Mouse (Mus musculus) embryonic facial prominence, embryonic 11.5 days (tissue): ENCODE measurements around the gene Cdk17. TPM values are rescaled to one million over a fixed set of nuclear protein-coding genes. Genes with fewer than 3 reads are reported as not detected.

Source experiments
- ATAC-seq: fragments of 200-750 bp; cut with Nextera tagmentation; replicated peaks from 2 replicates; pipeline ENCODE4 v1.8.0; 2017; ENCODE audit warnings: low read depth; ENCODE audit not compliant: insufficient number of reproducible peaks, low FRiP score, low TSS enrichment
- DNase-seq: peaks from one replicate; pipeline ENCODE4 v3.0.0-alpha.2; 2015; ENCODE audit warnings: low spot score
- H3K27ac ChIP-seq: fragments of 300-500 bp; sonication (generic); replicated peaks from 2 replicates; pipeline ENCODE4 v1.5.1; 2014; ENCODE audit warnings: mild to moderate bottlenecking, low read depth, low read length, control low read depth
- H3K27me3 ChIP-seq: fragments of 300-500 bp; sonication (generic); 2 replicates; pipeline ENCODE4 v1.6.1; 2014; ENCODE audit warnings: mild to moderate bottlenecking, low read length, moderate library complexity, mixed read lengths; ENCODE audit not compliant: control insufficient read depth, insufficient read depth
- H3K36me3 ChIP-seq: fragments of 300-500 bp; sonication (generic); replicated peaks from 2 replicates; pipeline ENCODE4 v1.6.1; 2014; ENCODE audit warnings: low read depth, mild to moderate bottlenecking, low read length, moderate library complexity, mixed read lengths; ENCODE audit not compliant: control insufficient read depth, insufficient read depth
- H3K4me1 ChIP-seq: fragments of 300-500 bp; sonication (generic); 2 replicates; pipeline ENCODE4 v1.6.1; 2014; ENCODE audit warnings: low read length, mixed read lengths; ENCODE audit not compliant: control insufficient read depth, insufficient read depth
- H3K4me2 ChIP-seq: fragments of 300-500 bp; sonication (generic); 2 replicates; pipeline ENCODE4 v1.6.1; 2014; ENCODE audit warnings: low read depth, mild to moderate bottlenecking, control low read depth, low read length, moderate library complexity
- H3K4me3 ChIP-seq: fragments of 300-500 bp; sonication (generic); 2 replicates; pipeline ENCODE4 v1.5.1; 2014; ENCODE audit warnings: low read depth, low read length, control low read depth
- H3K9ac ChIP-seq: fragments of 300-500 bp; sonication (generic); replicated peaks from 2 replicates; pipeline ENCODE4 v1.6.1; 2014; ENCODE audit warnings: mild to moderate bottlenecking, control low read depth, low read length
- H3K9me3 ChIP-seq: fragments of 300-500 bp; sonication (generic); replicated peaks from 2 replicates; pipeline ENCODE4 v1.6.1; 2016; ENCODE audit warnings: mild to moderate bottlenecking, low read length, inconsistent platforms, mixed read lengths; ENCODE audit not compliant: control insufficient read depth
- WGBS: fragments of 180-500 bp; shearing (Covaris S2); extraction: QIAGEN DNeasy Blood & Tissue Kit; methylation state at CpG from one replicate; pipeline ENCODE4 v1.1.7; 2014; 5-methylcytosine and 5-hydroxymethylcytosine counted together
- polyA plus RNA-seq: library from polyadenylated mRNA; unstranded; fragments of >200 nt; fragmentation: Nextera tagmentation; extraction: Ambion mirVana; gene quantifications from 2 replicates; pipeline ENCODE4 v1.2.1, GENCODE M21; 2014

Gene Cdk17
- polyA plus RNA-seq, 1 experiment from 2014 or later: 27.8 TPM

DNA sequence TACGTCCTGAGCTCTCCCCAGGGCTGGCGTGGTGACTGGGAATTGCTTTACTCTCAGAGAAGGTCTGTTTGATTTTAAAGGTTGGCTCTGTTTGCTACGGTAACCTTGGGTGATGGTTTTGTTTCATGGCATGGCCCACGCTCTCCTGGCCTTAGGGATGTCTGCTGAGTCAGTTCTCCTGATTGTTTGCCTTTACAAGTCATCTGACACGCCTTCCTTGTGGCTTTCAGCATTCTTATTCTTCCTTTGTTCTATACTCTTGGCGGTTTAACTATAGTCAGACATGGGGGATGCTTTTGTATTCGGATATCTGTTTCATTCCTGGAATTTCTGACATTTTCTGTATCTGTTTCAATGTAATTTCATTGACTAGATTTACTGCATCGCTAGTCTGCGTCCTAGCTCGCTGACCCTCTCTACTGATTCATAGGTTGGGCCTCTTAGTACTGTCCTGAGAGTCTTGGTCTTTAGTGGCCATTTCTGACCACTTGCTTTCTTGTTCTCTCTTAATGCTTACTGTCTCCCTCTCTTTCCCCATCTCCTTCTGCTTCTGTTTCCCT is 27.8 kb downstream of the Cdk17 start:
- Histone ChIP-seq H3K9ac (no peak overlapping the region), H3K27me3 (no peaks in the 10 kb centered on the region), H3K4me3 (no peak overlapping the region), H3K9me3 (no peaks in the 10 kb centered on the region), H3K4me2 (no peak overlapping the region), H3K27ac (no peak overlapping the region), H3K4me1 (no peaks in the 10 kb centered on the region), H3K36me3 (no peaks in the 10 kb centered on the region)
- DNase-seq (no peak), ATAC-seq (no peak; the same call in 1 of the 2 replicates)
- 73% methylated on average over 10 of the region's 10 CpGs for WGBS

DNA sequence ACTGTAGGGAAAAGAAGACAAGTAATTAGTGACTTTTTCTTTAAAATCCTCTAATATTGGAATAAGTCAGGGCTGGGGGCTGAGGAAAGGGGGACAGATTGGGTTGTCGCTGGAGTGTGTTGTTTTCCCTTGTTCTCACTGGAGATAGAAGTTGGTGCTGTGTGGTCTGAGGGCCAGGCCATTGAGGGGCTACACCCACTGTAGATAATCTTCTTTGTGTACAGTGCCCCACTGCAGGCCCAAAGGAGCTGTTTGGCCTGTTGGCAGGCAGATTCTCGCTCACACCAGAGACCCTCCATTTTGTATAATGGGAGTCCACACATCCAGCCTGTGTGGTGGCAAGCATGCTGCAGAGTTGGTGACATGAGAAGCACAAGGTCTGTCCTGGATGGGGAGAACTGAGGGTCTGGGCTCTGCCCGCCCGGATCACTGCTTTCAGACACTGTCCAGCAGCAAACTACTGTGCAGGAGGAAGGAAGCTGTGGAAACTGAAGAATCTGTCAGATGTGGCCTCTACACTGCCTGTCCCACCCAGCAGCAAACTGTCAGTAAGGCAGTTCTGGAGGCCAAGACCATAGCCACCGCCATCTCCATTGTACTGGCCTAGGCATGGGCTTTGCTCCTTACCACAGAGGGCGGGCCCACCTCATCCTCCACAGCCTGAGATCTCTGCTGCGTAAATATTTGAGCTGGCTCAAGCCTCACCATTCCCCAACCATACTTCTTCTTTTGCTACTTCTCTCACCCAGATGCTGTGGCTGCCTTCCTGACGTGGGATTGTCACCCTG is 30.0 kb downstream of the Cdk17 start:
- H3K4me1 ChIP-seq: no peaks in the 10 kb centered on the region; the same call in 1 of the 2 replicates
- H3K9ac ChIP-seq: no peak overlapping the region
- ATAC-seq (no peak), DNase-seq (no peak)
- H3K27me3 ChIP-seq: no peaks in the 10 kb centered on the region
- no peak overlapping the region for H3K4me2 ChIP-seq
- no peak overlapping the region for H3K27ac ChIP-seq
- H3K9me3 ChIP-seq: no peaks in the 10 kb centered on the region
- H3K4me3 ChIP-seq: no peak overlapping the region
- 87% methylated on average over 8 of the region's 8 CpGs for WGBS
- no peaks in the 10 kb centered on the region for H3K36me3 ChIP-seq

- H3K9ac ChIP-seq: no peak overlapping the region
- no peak overlapping the region for H3K27ac ChIP-seq
- H3K4me2 ChIP-seq: no peak overlapping the region
- H3K27me3 ChIP-seq: no peaks in the 10 kb centered on the region
- H3K9me3 ChIP-seq: no peaks in the 10 kb centered on the region
- WGBS: 94% methylated on average over 6 of the region's 6 CpGs
- H3K4me1 ChIP-seq: no peaks in the 10 kb centered on the region; the same call in 1 of the 2 replicates
- ATAC-seq (no peak), DNase-seq (no peak)
- H3K4me3 ChIP-seq: no peak overlapping the region
- no peaks in the 10 kb centered on the region for H3K36me3 ChIP-seq
Measured at GRCm38 (mm10) chr10:93197092-93197491, 36.4 kb downstream of the Cdk17 start.

GRCm38 (mm10) chr10:93198958-93199357 is 38.3 kb downstream of the Cdk17 start:
- H3K4me3 ChIP-seq: no peak overlapping the region
- DNase-seq (no peak), ATAC-seq (no peak)
- no peaks in the 10 kb centered on the region for H3K36me3 ChIP-seq
- H3K4me2 ChIP-seq: no peak overlapping the region
- WGBS: 90% methylated on average over 3 of the region's 3 CpGs
- no peaks in the 10 kb centered on the region; the same call in 1 of the 2 replicates for H3K4me1 ChIP-seq
- H3K9ac ChIP-seq: no peak overlapping the region
- H3K27me3 ChIP-seq: no peaks in the 10 kb centered on the region
- no peaks in the 10 kb centered on the region for H3K9me3 ChIP-seq
- no peak overlapping the region for H3K27ac ChIP-seq

- Histone ChIP-seq H3K36me3 (no peaks in the 10 kb centered on the region), H3K4me1 (no peaks in the 10 kb centered on the region), H3K9ac (no peak overlapping the region), H3K27ac (no peak overlapping the region), H3K9me3 (no peaks in the 10 kb centered on the region), H3K4me3 (no peak overlapping the region), H3K4me2 (no peak overlapping the region), H3K27me3 (no peaks in the 10 kb centered on the region)
- ATAC-seq (no peak), DNase-seq (no peak)
- WGBS: 89% methylated on average over 6 of the region's 6 CpGs
Measured at GRCm38 (mm10) chr10:93201846-93202458, 41.3 kb downstream of the Cdk17 start.

DNA sequence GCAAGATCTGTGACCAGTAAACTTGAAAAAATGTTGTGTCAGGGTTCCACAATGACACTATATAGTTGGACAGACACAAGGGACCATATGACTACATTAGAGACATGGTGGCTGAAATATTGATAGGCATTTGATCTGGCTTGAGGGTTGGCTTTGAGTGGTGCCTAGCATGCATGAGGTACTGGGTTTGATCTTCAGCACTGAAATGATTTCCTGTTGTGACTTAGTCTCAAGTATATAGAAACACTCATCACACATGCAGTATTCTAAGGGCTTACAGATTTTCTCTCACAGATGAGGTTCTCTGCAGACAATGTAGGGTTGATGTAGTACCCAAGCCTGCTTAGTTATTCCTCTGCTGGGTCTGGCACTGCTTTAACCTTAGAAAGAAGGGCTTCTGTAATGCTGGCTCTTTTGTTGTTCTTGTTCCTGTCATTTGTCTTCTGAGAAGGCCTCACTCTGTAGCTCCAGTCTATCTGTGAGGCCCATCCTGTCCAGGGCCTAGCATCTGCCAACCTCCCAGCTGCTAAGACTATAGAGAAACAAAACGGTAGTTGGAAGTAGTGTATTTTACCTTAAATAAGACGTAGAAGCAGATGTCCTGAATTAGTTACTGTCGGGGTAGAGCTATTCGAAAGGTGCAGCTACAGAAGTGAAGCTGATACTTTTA is 44.7 kb downstream of the Cdk17 start:
- Histone ChIP-seq H3K4me1 (no peaks in the 10 kb centered on the region), H3K4me3 (no peak overlapping the region)
- no peak for ATAC-seq

GRCm38 (mm10) chr10:93207176-93207575 is 46.5 kb downstream of the Cdk17 start:
- no peaks in the 10 kb centered on the region for H3K4me1 ChIP-seq
- H3K9ac ChIP-seq: no peak overlapping the region
- 82% methylated on average over 5 of the region's 5 CpGs for WGBS

More for the DNA sequence above, 44.7 kb downstream of the Cdk17 start:
- no peak overlapping the region for H3K4me2 ChIP-seq
- no peak overlapping the region for H3K27ac ChIP-seq
- no peaks in the 10 kb centered on the region for H3K27me3 ChIP-seq
- no peaks in the 10 kb centered on the region for H3K36me3 ChIP-seq
- no peak overlapping the region for H3K9ac ChIP-seq
- no peaks in the 10 kb centered on the region for H3K9me3 ChIP-seq
- no peak for DNase-seq
- 80% methylated on average over 4 of the region's 4 CpGs for WGBS

More at GRCm38 (mm10) chr10:93207176-93207575, 46.5 kb downstream of the Cdk17 start:
- Histone ChIP-seq H3K4me3 (no peak overlapping the region), H3K36me3 (no peaks in the 10 kb centered on the region), H3K27ac (no peak overlapping the region), H3K27me3 (no peaks in the 10 kb centered on the region), H3K4me2 (no peak overlapping the region), H3K9me3 (no peaks in the 10 kb centered on the region)
- ATAC-seq (no peak), DNase-seq (no peak)
